Mouse (Mus musculus): ENCODE measurements around the gene Tnpo1. TPM values are rescaled to one million over a fixed set of nuclear protein-coding genes. Genes with fewer than 3 reads are reported as not detected.

Tnpo1 gene
- 78.0 and 79.7 TPM in 2 replicates for polyA plus RNA-seq (2016; fragmentation: Nextera tagmentation; extraction: Ambion mirVana)

GRCm38 (mm10) chr13:98926213-98926957 is at the start of gene Tnpo1:
Tnpo1 (minus strand) TSS chr13:98926384.
- Histone ChIP-seq H3K4me1 (peaks cover 13% of the 10 kb centered on the region), H3K27ac (replicated peaks) (peak within 1 kb of the TSS; percentile 100), H3K9me3 (no peaks in the 10 kb centered on the region), H3K36me3 (replicated peaks) (peaks cover 31% of the 10 kb centered on the region), H3K27me3 (replicated peaks; ENCODE audit: low read depth, poor library complexity, severe bottlenecking) (no peaks in the 10 kb centered on the region), H3K4me3 (peak within 1 kb of the TSS; percentile 100)
- WGBS: under 1% methylated on average over 75 of the region's 75 CpGs
- peak; percentile 95 for DNase-seq (ENCODE audit: low spot score)

- H3K4me3 ChIP-seq: no peak overlapping the region
- H3K27ac ChIP-seq (replicated peaks): no peak overlapping the region
- no peaks in the 10 kb centered on the region for H3K4me1 ChIP-seq
- no peaks in the 10 kb centered on the region for H3K27me3 ChIP-seq (replicated peaks; ENCODE audit: low read depth, poor library complexity, severe bottlenecking)
- no peak for DNase-seq (ENCODE audit: low spot score)
- WGBS: 89% methylated on average over 3 of the region's 3 CpGs
- H3K9me3 ChIP-seq: 0 out of 2 replicates have a peak, but pooled peaks cover 4% of the 10 kb centered on the region
- no peaks in the 10 kb centered on the region for H3K36me3 ChIP-seq (replicated peaks)
Measured at GRCm38 (mm10) chr13:98972090-98972489, 45.9 kb upstream of the Tnpo1 start.

GRCm38 (mm10) chr13:98971641-98972040 is 45.5 kb upstream of the Tnpo1 start:
- Histone ChIP-seq H3K4me3 (no peak overlapping the region), H3K9me3 (0 out of 2 replicates have a peak, but pooled peaks cover 4% of the 10 kb centered on the region), H3K27me3 (replicated peaks; ENCODE audit: low read depth, poor library complexity, severe bottlenecking) (no peaks in the 10 kb centered on the region), H3K4me1 (no peaks in the 10 kb centered on the region), H3K36me3 (replicated peaks) (no peaks in the 10 kb centered on the region), H3K27ac (replicated peaks) (no peak overlapping the region)
- 59% methylated on average over 5 of the region's 5 CpGs for WGBS
- DNase-seq (ENCODE audit: low spot score): no peak

GRCm38 (mm10) chr13:98968517-98968916 is 42.3 kb upstream of the Tnpo1 start:
- Histone ChIP-seq H3K4me1 (no peaks in the 10 kb centered on the region), H3K4me3 (no peak overlapping the region), H3K9me3 (no peaks in the 10 kb centered on the region), H3K27ac (replicated peaks) (no peak overlapping the region), H3K36me3 (replicated peaks) (no peaks in the 10 kb centered on the region), H3K27me3 (replicated peaks; ENCODE audit: low read depth, poor library complexity, severe bottlenecking) (no peaks in the 10 kb centered on the region)
- no peak for DNase-seq (ENCODE audit: low spot score)
- WGBS: 82% methylated on average over 4 of the region's 4 CpGs

- WGBS: 88% methylated on average over 6 of the region's 6 CpGs
Measured at GRCm38 (mm10) chr13:98967942-98968341, 41.8 kb upstream of the Tnpo1 start.

GRCm38 (mm10) chr13:98966583-98966982 is 40.4 kb upstream of the Tnpo1 start:
- H3K27me3 ChIP-seq (replicated peaks; ENCODE audit: low read depth, poor library complexity, severe bottlenecking): no peaks in the 10 kb centered on the region
- H3K27ac ChIP-seq (replicated peaks): no peak overlapping the region
- DNase-seq (ENCODE audit: low spot score): no peak
- H3K4me1 ChIP-seq: no peaks in the 10 kb centered on the region
- H3K4me3 ChIP-seq: no peak overlapping the region
- H3K36me3 ChIP-seq (replicated peaks): no peaks in the 10 kb centered on the region
- H3K9me3 ChIP-seq: no peaks in the 10 kb centered on the region
- WGBS: 87% methylated on average over 5 of the region's 5 CpGs

More at GRCm38 (mm10) chr13:98967942-98968341, 41.8 kb upstream of the Tnpo1 start:
- no peak overlapping the region for H3K4me3 ChIP-seq
- no peaks in the 10 kb centered on the region for H3K36me3 ChIP-seq (replicated peaks)
- no peak for DNase-seq (ENCODE audit: low spot score)
- H3K4me1 ChIP-seq: no peaks in the 10 kb centered on the region
- H3K27ac ChIP-seq (replicated peaks): no peak overlapping the region
- no peaks in the 10 kb centered on the region for H3K9me3 ChIP-seq
- H3K27me3 ChIP-seq (replicated peaks; ENCODE audit: low read depth, poor library complexity, severe bottlenecking): no peaks in the 10 kb centered on the region

- Histone ChIP-seq H3K9me3 (no peaks in the 10 kb centered on the region), H3K36me3 (replicated peaks) (no peaks in the 10 kb centered on the region)
Measured at GRCm38 (mm10) chr13:98963612-98964011, 37.4 kb upstream of the Tnpo1 start.

GRCm38 (mm10) chr13:98958177-98958576 is 32.0 kb upstream of the Tnpo1 start:
- Histone ChIP-seq H3K4me1 (peaks cover 7% of the 10 kb centered on the region; the same call in 1 of the 2 replicates), H3K27me3 (replicated peaks; ENCODE audit: low read depth, poor library complexity, severe bottlenecking) (no peaks in the 10 kb centered on the region), H3K36me3 (replicated peaks) (no peaks in the 10 kb centered on the region), H3K9me3 (no peaks in the 10 kb centered on the region), H3K4me3 (no peak overlapping the region), H3K27ac (replicated peaks) (no peak overlapping the region)
- WGBS: 65% methylated on average over 2 of the region's 2 CpGs
- no peak for DNase-seq (ENCODE audit: low spot score)

More at GRCm38 (mm10) chr13:98963612-98964011, 37.4 kb upstream of the Tnpo1 start:
- Histone ChIP-seq H3K4me1 (no peaks in the 10 kb centered on the region), H3K4me3 (no peak overlapping the region), H3K27ac (replicated peaks) (no peak overlapping the region), H3K27me3 (replicated peaks; ENCODE audit: low read depth, poor library complexity, severe bottlenecking) (no peaks in the 10 kb centered on the region)
- no peak for DNase-seq (ENCODE audit: low spot score)
- 92% methylated on average over 1 of the region's 1 CpGs for WGBS

- Histone ChIP-seq H3K4me1 (peaks cover 7% of the 10 kb centered on the region; the same call in 1 of the 2 replicates), H3K36me3 (replicated peaks) (no peaks in the 10 kb centered on the region), H3K27ac (replicated peaks) (no peak overlapping the region), H3K9me3 (no peaks in the 10 kb centered on the region), H3K4me3 (no peak overlapping the region), H3K27me3 (replicated peaks; ENCODE audit: low read depth, poor library complexity, severe bottlenecking) (no peaks in the 10 kb centered on the region)
- WGBS: 86% methylated on average over 2 of the region's 2 CpGs
- DNase-seq (ENCODE audit: low spot score): no peak
Measured at GRCm38 (mm10) chr13:98956209-98956608, 30.0 kb upstream of the Tnpo1 start.

GRCm38 (mm10) chr13:98955676-98956075 is 29.5 kb upstream of the Tnpo1 start:
- Histone ChIP-seq H3K4me3 (no peak overlapping the region), H3K27ac (replicated peaks) (no peak overlapping the region), H3K9me3 (no peaks in the 10 kb centered on the region), H3K27me3 (replicated peaks; ENCODE audit: low read depth, poor library complexity, severe bottlenecking) (no peaks in the 10 kb centered on the region), H3K36me3 (replicated peaks) (no peaks in the 10 kb centered on the region), H3K4me1 (peaks cover 7% of the 10 kb centered on the region; the same call in 1 of the 2 replicates)
- WGBS: 59% methylated on average over 6 of the region's 6 CpGs
- DNase-seq (ENCODE audit: low spot score): no peak

- Histone ChIP-seq H3K27ac (replicated peaks) (no peak overlapping the region), H3K4me3 (no peak overlapping the region), H3K9me3 (no peaks in the 10 kb centered on the region), H3K27me3 (replicated peaks; ENCODE audit: low read depth, poor library complexity, severe bottlenecking) (no peaks in the 10 kb centered on the region), H3K4me1 (peaks cover 7% of the 10 kb centered on the region; the same call in 1 of the 2 replicates), H3K36me3 (replicated peaks) (no peaks in the 10 kb centered on the region)
- WGBS: 68% methylated on average over 5 of the region's 5 CpGs
- no peak for DNase-seq (ENCODE audit: low spot score)
Measured at GRCm38 (mm10) chr13:98955226-98955625, 29.0 kb upstream of the Tnpo1 start.

GRCm38 (mm10) chr13:98953830-98954229 is 27.6 kb upstream of the Tnpo1 start:
- Histone ChIP-seq H3K4me1 (peaks cover 7% of the 10 kb centered on the region; the same call in 1 of the 2 replicates), H3K27me3 (replicated peaks; ENCODE audit: low read depth, poor library complexity, severe bottlenecking) (no peaks in the 10 kb centered on the region), H3K4me3 (no peak overlapping the region), H3K9me3 (no peaks in the 10 kb centered on the region), H3K27ac (replicated peaks) (no peak overlapping the region), H3K36me3 (replicated peaks) (no peaks in the 10 kb centered on the region)
- no peak for DNase-seq (ENCODE audit: low spot score)
- WGBS: 88% methylated on average over 5 of the region's 5 CpGs

- 83% methylated on average over 7 of the region's 7 CpGs for WGBS
- H3K4me1 ChIP-seq: peaks cover 10% of the 10 kb centered on the region
- H3K27ac ChIP-seq (replicated peaks): no peak overlapping the region
- no peaks in the 10 kb centered on the region for H3K36me3 ChIP-seq (replicated peaks)
- H3K9me3 ChIP-seq: no peaks in the 10 kb centered on the region
- H3K4me3 ChIP-seq: no peak overlapping the region
- DNase-seq (ENCODE audit: low spot score): no peak
- no peaks in the 10 kb centered on the region for H3K27me3 ChIP-seq (replicated peaks; ENCODE audit: low read depth, poor library complexity, severe bottlenecking)
Measured at GRCm38 (mm10) chr13:98951951-98952350, 25.8 kb upstream of the Tnpo1 start.
